Mouse (Mus musculus): Measurements from ENCODE around the gene Sox5. TPM values are rescaled to one million over a fixed set of nuclear protein-coding genes. Genes with fewer than 3 reads are reported as not detected.

Gene Sox5
- polyA plus RNA-seq, 1 experiment from 2014 or later, result 3.3 TPM

GRCm38 (mm10) chr6:143916152-143916735 lies 865.5 kb downstream of the Sox5 start:
- Histone ChIP-seq H3K27me3 (replicated peaks; ENCODE audit: control insufficient read depth, insufficient read depth, low read length) (no peaks in the 10 kb centered on the region), H3K9me3 (ENCODE audit: control insufficient read depth) (no peaks in the 10 kb centered on the region), H3K4me1 (replicated peaks; ENCODE audit: control insufficient read depth, insufficient read depth, low read length) (no peaks in the 10 kb centered on the region), H3K36me3 (ENCODE audit: control insufficient read depth, insufficient read depth) (no peaks in the 10 kb centered on the region), H3K27ac (ENCODE audit: low read depth, low read length) (no peak overlapping the region), H3K4me3 (ENCODE audit: low read depth, low read length) (no peak overlapping the region), H3K4me2 (replicated peaks; ENCODE audit: low read depth) (no peak overlapping the region), H3K9ac (ENCODE audit: low read depth, low read length) (no peak overlapping the region)
- no peak for TF ChIP-seq CTCF (IDR thresholded peaks at IDR 0.05; ENCODE audit: low read depth)
- WGBS, result 64% methylated on average over 10 of the region's 10 CpGs
- no peak for ATAC-seq

DNA sequence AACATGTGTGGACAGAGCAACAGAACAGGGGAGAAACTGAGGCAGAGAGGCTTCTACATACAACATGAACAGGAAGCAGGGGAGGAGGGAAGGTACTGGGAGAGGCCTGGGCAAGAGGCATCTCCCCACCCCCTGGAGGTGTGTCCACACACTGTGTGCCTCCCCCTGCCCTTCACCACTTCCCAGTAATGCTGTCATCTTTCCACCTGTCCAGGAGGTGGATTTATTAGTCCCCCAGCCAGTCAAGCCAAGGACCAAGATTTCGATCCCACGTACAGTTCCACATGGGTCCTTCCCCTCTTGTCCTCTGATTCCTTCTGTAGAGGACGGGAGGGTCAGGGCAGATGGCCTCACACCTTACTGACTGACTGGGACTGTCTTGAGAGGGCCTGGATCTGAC lies 866.1 kb downstream of the Sox5 start:
- H3K27me3 ChIP-seq (replicated peaks; ENCODE audit: control insufficient read depth, insufficient read depth, low read length), result no peaks in the 10 kb centered on the region

GRCm38 (mm10) chr6:143912316-143912715 lies 869.5 kb downstream of the Sox5 start:
- Histone ChIP-seq H3K9ac (ENCODE audit: low read depth, low read length) (no peak overlapping the region), H3K27me3 (replicated peaks; ENCODE audit: control insufficient read depth, insufficient read depth, low read length) (no peaks in the 10 kb centered on the region), H3K4me2 (replicated peaks; ENCODE audit: low read depth) (no peak overlapping the region), H3K9me3 (ENCODE audit: control insufficient read depth) (no peaks in the 10 kb centered on the region), H3K4me3 (ENCODE audit: low read depth, low read length) (no peak overlapping the region), H3K27ac (ENCODE audit: low read depth, low read length) (no peak overlapping the region), H3K36me3 (ENCODE audit: control insufficient read depth, insufficient read depth) (no peaks in the 10 kb centered on the region), H3K4me1 (replicated peaks; ENCODE audit: control insufficient read depth, insufficient read depth, low read length) (no peaks in the 10 kb centered on the region)
- 93% methylated on average over 3 of the region's 3 CpGs for WGBS
- no peak for ATAC-seq
- no peak for TF ChIP-seq CTCF (IDR thresholded peaks at IDR 0.05; ENCODE audit: low read depth)

More for the DNA sequence above, 866.1 kb downstream of the Sox5 start:
- H3K9me3 ChIP-seq (ENCODE audit: control insufficient read depth), result no peaks in the 10 kb centered on the region
- H3K4me1 ChIP-seq (replicated peaks; ENCODE audit: control insufficient read depth, insufficient read depth, low read length), result no peaks in the 10 kb centered on the region
- 93% methylated on average over 3 of the region's 3 CpGs for WGBS
- no peak overlapping the region for H3K4me3 ChIP-seq (ENCODE audit: low read depth, low read length)
- no peaks in the 10 kb centered on the region for H3K36me3 ChIP-seq (ENCODE audit: control insufficient read depth, insufficient read depth)
- no peak overlapping the region for H3K27ac ChIP-seq (ENCODE audit: low read depth, low read length)
- no peak overlapping the region for H3K4me2 ChIP-seq (replicated peaks; ENCODE audit: low read depth)
- no peak for TF ChIP-seq CTCF (IDR thresholded peaks at IDR 0.05; ENCODE audit: low read depth)
- H3K9ac ChIP-seq (ENCODE audit: low read depth, low read length), result no peak overlapping the region
- no peak for ATAC-seq

- H3K4me2 ChIP-seq (replicated peaks; ENCODE audit: low read depth), result no peak overlapping the region
- no peaks in the 10 kb centered on the region for H3K36me3 ChIP-seq (ENCODE audit: control insufficient read depth, insufficient read depth)
- H3K27me3 ChIP-seq (replicated peaks; ENCODE audit: control insufficient read depth, insufficient read depth, low read length), result no peaks in the 10 kb centered on the region
- H3K4me1 ChIP-seq (replicated peaks; ENCODE audit: control insufficient read depth, insufficient read depth, low read length), result no peaks in the 10 kb centered on the region
- no peak for TF ChIP-seq CTCF (IDR thresholded peaks at IDR 0.05; ENCODE audit: low read depth)
- no peak for ATAC-seq
- H3K9ac ChIP-seq (ENCODE audit: low read depth, low read length), result no peak overlapping the region
- no peaks in the 10 kb centered on the region for H3K9me3 ChIP-seq (ENCODE audit: control insufficient read depth)
- H3K4me3 ChIP-seq (ENCODE audit: low read depth, low read length), result no peak overlapping the region
- H3K27ac ChIP-seq (ENCODE audit: low read depth, low read length), result no peak overlapping the region
Observed at GRCm38 (mm10) chr6:143904693-143905031, 877.1 kb downstream of the Sox5 start.

- WGBS, result 81% methylated on average over 10 of the region's 10 CpGs
- H3K27ac ChIP-seq (ENCODE audit: low read depth, low read length), result no peak overlapping the region
- H3K36me3 ChIP-seq (ENCODE audit: control insufficient read depth, insufficient read depth), result no peaks in the 10 kb centered on the region
- H3K27me3 ChIP-seq (replicated peaks; ENCODE audit: control insufficient read depth, insufficient read depth, low read length), result no peaks in the 10 kb centered on the region
- no peaks in the 10 kb centered on the region for H3K4me1 ChIP-seq (replicated peaks; ENCODE audit: control insufficient read depth, insufficient read depth, low read length)
- H3K4me3 ChIP-seq (ENCODE audit: low read depth, low read length), result no peak overlapping the region
- no peak overlapping the region for H3K9ac ChIP-seq (ENCODE audit: low read depth, low read length)
- H3K9me3 ChIP-seq (ENCODE audit: control insufficient read depth), result no peaks in the 10 kb centered on the region
- no peak for ATAC-seq
- no peak for TF ChIP-seq CTCF (IDR thresholded peaks at IDR 0.05; ENCODE audit: low read depth)
- no peak overlapping the region for H3K4me2 ChIP-seq (replicated peaks; ENCODE audit: low read depth)
Observed at GRCm38 (mm10) chr6:143903981-143904692, 877.6 kb downstream of the Sox5 start.

DNA sequence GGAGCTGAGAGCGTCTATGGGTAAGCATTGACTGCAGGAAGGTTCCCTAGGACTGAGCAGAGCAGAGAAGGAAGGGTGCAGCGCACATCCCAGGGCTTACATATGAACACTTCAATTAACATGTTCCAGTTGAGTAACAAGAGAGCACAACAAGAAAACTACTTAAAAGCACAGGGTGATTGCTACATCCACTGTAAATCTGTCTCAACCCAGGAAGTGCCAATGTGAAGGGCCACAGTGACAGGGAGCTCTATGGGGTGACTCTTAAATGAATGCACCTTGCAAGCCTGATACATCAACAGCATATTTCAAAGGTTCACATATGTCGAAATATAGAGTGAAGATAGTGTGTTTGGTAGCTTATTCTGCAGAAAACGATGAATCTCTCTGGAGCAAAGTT lies 880.9 kb downstream of the Sox5 start:
- no peak overlapping the region for H3K27ac ChIP-seq (ENCODE audit: low read depth, low read length)
- no peak for ATAC-seq
- H3K9me3 ChIP-seq (ENCODE audit: control insufficient read depth), result no peaks in the 10 kb centered on the region
- 83% methylated on average over 4 of the region's 4 CpGs for WGBS
- no peaks in the 10 kb centered on the region for H3K36me3 ChIP-seq (ENCODE audit: control insufficient read depth, insufficient read depth)
- no peak overlapping the region for H3K4me2 ChIP-seq (replicated peaks; ENCODE audit: low read depth)
- no peak overlapping the region for H3K9ac ChIP-seq (ENCODE audit: low read depth, low read length)
- no peaks in the 10 kb centered on the region for H3K4me1 ChIP-seq (replicated peaks; ENCODE audit: control insufficient read depth, insufficient read depth, low read length)
- no peak for TF ChIP-seq CTCF (IDR thresholded peaks at IDR 0.05; ENCODE audit: low read depth)
- H3K27me3 ChIP-seq (replicated peaks; ENCODE audit: control insufficient read depth, insufficient read depth, low read length), result no peaks in the 10 kb centered on the region
- no peak overlapping the region for H3K4me3 ChIP-seq (ENCODE audit: low read depth, low read length)

Measured in intestine, postnatal 0 days (tissue).